Mouse (Mus musculus) lung, postnatal 0 days (tissue): ENCODE data around the gene Lnpep.

Source experiments
- CTCF ChIP-seq: IDR thresholded peaks from 2 replicates; pipeline ENCODE4 v1.5.1; 2016; ENCODE audit warnings: antibody characterized with exemption, mild to moderate bottlenecking
- EP300 ChIP-seq: IDR thresholded peaks from 2 replicates; pipeline ENCODE4 v1.6.1; 2016; ENCODE audit warnings: antibody characterized with exemption, mild to moderate bottlenecking, control low read depth

DNA sequence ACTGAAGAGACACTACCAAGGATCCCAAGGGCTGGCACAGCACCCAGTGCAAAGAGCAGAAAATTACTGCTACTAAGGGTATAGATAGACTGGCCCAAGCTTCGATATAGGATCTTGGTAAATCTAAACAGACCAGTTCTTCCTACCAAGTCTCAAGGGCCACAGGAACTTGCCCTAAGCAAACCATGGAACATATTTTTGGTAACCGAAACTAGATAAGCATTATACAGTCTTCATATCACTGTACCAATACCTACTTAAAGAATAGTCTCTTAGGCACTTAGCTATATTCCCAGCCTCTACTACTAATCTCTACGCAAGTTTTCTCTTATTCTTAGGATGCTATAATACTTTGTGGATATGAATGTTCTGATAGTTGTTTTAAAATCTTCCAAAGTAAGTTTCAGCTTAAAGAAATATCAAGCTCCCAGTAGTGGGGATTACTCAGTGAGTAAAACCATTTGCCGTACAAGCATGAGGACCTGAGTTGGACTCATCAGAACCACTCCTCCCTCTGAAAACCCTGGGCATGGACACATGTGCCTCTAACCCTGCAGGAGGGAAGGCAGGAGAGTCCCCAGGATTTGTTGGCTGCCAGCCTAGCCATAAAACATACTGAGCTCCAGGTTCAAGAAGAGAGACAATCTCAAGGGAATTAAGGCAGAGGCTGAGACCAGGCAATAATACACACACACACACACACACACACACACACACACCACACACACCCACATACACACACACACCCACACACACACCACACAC, 7.2 kb downstream of the Lnpep start:
- TF ChIP-seq CTCF (no peak), EP300 (no peak)
